Mouse (Mus musculus) liver, embryonic 14.5 days (tissue): ENCODE data around the gene Slc44a1.

Source experiments
- CTCF ChIP-seq: IDR thresholded peaks from 2 replicates; pipeline ENCODE4 v1.5.1; 2016; ENCODE audit warnings: antibody characterized with exemption, low read depth, control low read depth
- EP300 ChIP-seq: IDR thresholded peaks from 2 replicates; pipeline ENCODE4 v1.6.1; 2016; ENCODE audit warnings: antibody characterized with exemption, low read depth

GRCm38 (mm10) chr4:53396623-53397192, 43.5 kb upstream of the Slc44a1 start:
- TF ChIP-seq CTCF, result no peak
- TF ChIP-seq EP300, result no peak
